Mouse (Mus musculus) C2C12 (cell line): ENCODE data around the gene Gm20388.

Source experiments
- CEBPB ChIP-seq: IDR thresholded peaks from one replicate; pipeline ENCODE4 v1.6.1; 2011; ENCODE audit warnings: low read depth, mild to moderate bottlenecking, control low read depth, moderate library complexity
- CTCF ChIP-seq: IDR thresholded peaks from one replicate; pipeline ENCODE4 v1.5.1; 2011; ENCODE audit not compliant: control insufficient read depth, insufficient read depth, insufficient read length
- MAX ChIP-seq: IDR thresholded peaks from one replicate; pipeline ENCODE4 v1.6.1; 2011; ENCODE audit warnings: mild to moderate bottlenecking, control low read depth
- USF1 ChIP-seq: IDR thresholded peaks from one replicate; pipeline ENCODE4 v1.6.1; 2011; ENCODE audit warnings: low read depth, mild to moderate bottlenecking, control low read depth, moderate library complexity

GRCm38 (mm10) chr8:119901952-119902351, 8.7 kb upstream of the Gm20388 start:
- no peak for TF ChIP-seq CTCF
- no peak for TF ChIP-seq MAX
- no peak for TF ChIP-seq CEBPB
- no peak for TF ChIP-seq USF1
